Mouse (Mus musculus) left cerebral cortex, adult 2 months (tissue): ENCODE measurements around the gene Tmem184b. TPM values are rescaled to one million over a fixed set of nuclear protein-coding genes. Genes with fewer than 3 reads are reported as not detected.

Experiments
- DNase-seq, 2 experiments: peaks; one replicate each; pipeline ENCODE4 v3.0.0; 2021 to 2022; ENCODE audit warnings: low spot score in 2 of 2, mixed read lengths in 1 of 2; ENCODE audit errors: extremely low spot score in 1 of 2
- H3K27ac ChIP-seq: fragments of 200-600 bp; 2 replicates; pipeline ENCODE4 v1.8.1; 2022
- H3K4me3 ChIP-seq: fragments of 200-600 bp; 2 replicates; pipeline ENCODE4 v1.8.1; 2022
- CTCF ChIP-seq: fragments of 200-600 bp; IDR thresholded peaks from 2 replicates; pipeline ENCODE4 v1.8.1; 2022; ENCODE audit warnings: antibody characterized with exemption, mild to moderate bottlenecking, moderate library complexity
- intact Hi-C: fragments of 180-260 bp; cut with DNase I; formaldehyde crosslinking; loops from one replicate; pipeline ENCODE4 v1.15.1; 2025
- total RNA-seq, 2 experiments: library from RNA; stranded (reverse); gene quantifications; 2 replicates each; pipeline ENCODE4 v1.2.3; 2021

Gene Tmem184b
- total RNA-seq, 2 experiments from 2014 or later = 73.7 to 82.2 TPM

- Histone ChIP-seq H3K27ac (no peak overlapping the region), H3K4me3 (no peak overlapping the region)
- no peak for TF ChIP-seq CTCF
- no peak for DNase-seq
- intact Hi-C loops = no loop called here
Measured at GRCm38 (mm10) chr15:79370281-79370843, 33.0 kb downstream of the Tmem184b start.

- DNase-seq = no peak
- Histone ChIP-seq H3K4me3 (no peak overlapping the region), H3K27ac (peak overlapping the region; percentile 72)
- TF ChIP-seq CTCF = no peak
- intact Hi-C loops = no loop called here
Measured at GRCm38 (mm10) chr15:79369452-79370280, 33.7 kb downstream of the Tmem184b start.

- Histone ChIP-seq H3K27ac (peak overlapping the region; percentile 72), H3K4me3 (no peak overlapping the region)
- DNase-seq = no peak
- intact Hi-C loops = no loop called here
- no peak for TF ChIP-seq CTCF
Measured at GRCm38 (mm10) chr15:79368861-79369440, 34.4 kb downstream of the Tmem184b start.

- TF ChIP-seq CTCF = no peak
- intact Hi-C loops = no loop called here
- Histone ChIP-seq H3K4me3 (no peak overlapping the region), H3K27ac (peak overlapping the region; percentile 72)
- DNase-seq = no peak
Measured at GRCm38 (mm10) chr15:79368313-79368811, 35.0 kb downstream of the Tmem184b start.

GRCm38 (mm10) chr15:79366402-79366801, 37.0 kb downstream of the Tmem184b start:
- no peak for TF ChIP-seq CTCF
- intact Hi-C loops = no loop called here
- H3K27ac ChIP-seq = no peak overlapping the region
- no peak for DNase-seq
- H3K4me3 ChIP-seq = no peak overlapping the region

- intact Hi-C loops = no loop called here
- TF ChIP-seq CTCF = no peak
- no peak overlapping the region for H3K27ac ChIP-seq
- H3K4me3 ChIP-seq = no peak overlapping the region
- no peak for DNase-seq
Measured at GRCm38 (mm10) chr15:79365068-79365467, 38.3 kb downstream of the Tmem184b start.

- no peak for DNase-seq
- TF ChIP-seq CTCF = no peak
- Histone ChIP-seq H3K4me3 (no peak overlapping the region), H3K27ac (no peak overlapping the region)
- intact Hi-C loops = no loop called here
Measured at GRCm38 (mm10) chr15:79364120-79364519, 39.2 kb downstream of the Tmem184b start.

GRCm38 (mm10) chr15:79361023-79361422, 42.3 kb downstream of the Tmem184b start:
- intact Hi-C loops = no loop called here
- no peak for DNase-seq
- no peak overlapping the region for H3K4me3 ChIP-seq
- no peak for TF ChIP-seq CTCF
- H3K27ac ChIP-seq = peak overlapping the region; percentile 50

- intact Hi-C loops = no loop called here
- Histone ChIP-seq H3K4me3 (no peak overlapping the region), H3K27ac (peak overlapping the region; percentile 50)
- no peak for DNase-seq
- no peak for TF ChIP-seq CTCF
Measured at GRCm38 (mm10) chr15:79360371-79360770, 43.0 kb downstream of the Tmem184b start.

- Histone ChIP-seq H3K4me3 (no peak overlapping the region), H3K27ac (peak overlapping the region; percentile 40; the same call in 1 of the 2 replicates)
- no peak for TF ChIP-seq CTCF
- intact Hi-C loops = no loop called here
- no peak for DNase-seq
Measured at GRCm38 (mm10) chr15:79359954-79360353, 43.4 kb downstream of the Tmem184b start.

- intact Hi-C loops = no loop called here
- H3K4me3 ChIP-seq = no peak overlapping the region
- DNase-seq = no peak
- TF ChIP-seq CTCF = no peak
- H3K27ac ChIP-seq = no peak overlapping the region
Measured at GRCm38 (mm10) chr15:79357974-79358690, 45.2 kb downstream of the Tmem184b start.
